Mouse (Mus musculus) cerebellum, postnatal 25 days (tissue): ENCODE measurements at regions not wholly inside any gene's neighbourhood (a gene's known extent, or its start where the extent isn't known, plus 50 kb on each side); places are given as distances from the start of the nearest gene placed in this dataset.
"Not testable (repeated sequence)": the region's sequence is repeated elsewhere in the genome, so short reads cannot be mapped to it uniquely, and the experiment has no call there.

Source experiments
- DNase-seq, 2 experiments: peaks; one replicate each; pipeline ENCODE4 v3.0.0; 2021; ENCODE audit warnings: mixed read lengths in 2 of 2

DNA sequence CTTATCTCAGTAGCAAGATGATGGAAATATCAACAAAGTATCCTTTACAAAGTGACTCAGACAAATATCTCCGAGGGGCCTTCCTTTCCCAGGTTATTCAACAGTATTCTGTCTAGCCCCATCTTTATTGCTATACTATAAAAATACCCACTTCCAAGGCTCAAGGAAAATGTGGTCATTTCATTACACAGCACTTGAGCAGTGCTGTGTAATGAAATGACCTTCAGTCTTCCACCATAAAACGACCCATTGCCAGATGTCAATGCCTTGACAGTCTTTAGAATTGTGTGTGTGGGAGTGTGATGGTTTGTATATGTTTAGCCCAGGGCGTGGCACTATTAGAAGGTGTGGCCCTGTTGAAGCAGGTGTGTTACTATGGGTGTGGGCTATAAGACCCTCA, 124.3 kb upstream of the Teddm2 start:
- DNase-seq: no peak

GRCm38 (mm10) chr1:154027303-154027702, 127.3 kb upstream of the Teddm2 start:
- DNase-seq: no peak

- no peak for DNase-seq
Measured at GRCm38 (mm10) chr1:154029826-154030225, 129.8 kb upstream of the Teddm2 start.

DNA sequence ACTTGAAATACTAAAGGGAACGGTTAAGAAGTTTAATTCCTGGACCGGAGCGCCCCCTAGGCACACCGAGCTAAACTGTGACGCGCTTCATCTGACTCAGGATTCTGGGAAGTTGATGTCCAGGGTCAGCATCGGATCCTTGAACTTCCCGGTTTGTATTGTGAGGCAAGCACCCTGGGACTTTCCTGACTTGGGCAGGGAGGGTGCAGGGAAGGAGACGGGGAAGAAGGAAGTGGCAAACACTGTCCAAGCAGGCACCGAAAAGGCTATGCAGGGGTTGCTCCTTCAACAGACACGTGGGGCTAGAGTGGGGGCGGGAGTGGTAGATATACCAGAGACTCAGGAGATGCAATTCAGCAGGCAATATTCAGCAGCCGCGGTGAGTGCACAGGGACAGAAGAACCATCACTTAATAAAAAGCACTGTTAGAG, 132.7 kb upstream of the Teddm2 start:
- peak; percentile 30 to 65 for DNase-seq

DNA sequence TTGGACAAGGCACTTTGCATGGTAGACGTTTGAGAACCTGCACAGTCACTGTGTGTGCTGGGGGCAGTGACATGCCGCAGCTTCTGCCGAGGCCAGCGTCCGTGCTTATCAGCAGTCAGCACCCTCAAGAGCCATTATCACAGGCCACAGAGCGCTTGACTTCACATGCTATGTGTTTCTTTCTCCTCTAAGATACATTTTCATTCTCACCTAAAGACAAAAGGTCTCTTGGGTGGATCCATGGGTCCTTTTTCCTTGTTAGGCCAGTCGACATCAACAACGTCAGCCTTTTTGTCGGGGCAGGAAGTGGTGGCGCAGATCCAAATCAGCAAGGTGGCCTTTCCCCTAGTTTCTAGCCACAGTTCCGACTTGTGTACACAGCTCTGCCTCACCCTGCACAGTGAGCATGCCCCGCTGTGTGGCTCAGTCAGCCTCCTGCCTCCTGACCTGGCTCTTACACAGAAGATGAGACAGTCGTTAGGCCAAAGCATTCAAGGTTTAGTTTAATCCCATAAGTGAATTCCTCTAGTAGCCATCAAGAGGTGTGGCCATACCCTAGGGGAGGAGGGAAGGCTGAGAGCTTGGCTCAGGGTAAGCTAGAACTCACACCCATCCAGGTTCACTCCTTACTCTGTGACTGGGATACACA, 134.1 kb upstream of the Teddm2 start:
- peak in 1 of 2 experiments; percentile 11 for DNase-seq

- DNase-seq: no peak
Measured at GRCm38 (mm10) chr1:154036729-154037270, 136.8 kb upstream of the Teddm2 start.

- DNase-seq: no peak
Measured at GRCm38 (mm10) chr1:154038241-154038640, 138.2 kb upstream of the Teddm2 start.

DNA sequence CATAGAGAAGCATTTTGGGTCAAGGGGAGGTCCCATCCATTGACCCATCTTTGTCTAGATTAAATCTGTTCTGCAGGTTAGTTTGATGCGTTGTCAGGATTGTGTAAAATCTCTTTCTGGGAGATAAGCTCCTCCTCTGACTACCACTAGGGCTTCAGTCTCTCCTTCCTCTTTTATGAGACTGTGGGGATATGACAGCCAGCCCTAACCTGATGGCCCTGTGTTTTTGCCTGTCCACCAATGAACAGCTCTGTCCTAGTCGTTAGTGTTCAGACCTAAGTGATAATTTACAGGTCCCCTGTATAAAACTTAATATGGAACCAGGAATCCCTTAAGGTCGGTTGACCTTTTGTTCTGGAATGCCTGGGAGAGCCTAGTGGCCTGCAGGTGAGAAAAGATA, 140.9 kb upstream of the Teddm2 start:
- no peak for DNase-seq

- no peak for DNase-seq
Measured at GRCm38 (mm10) chr1:154042956-154043355, 142.9 kb upstream of the Teddm2 start.

- peak in 1 of 2 experiments; percentile 11 for DNase-seq
Measured at GRCm38 (mm10) chr1:154044712-154045111, 144.7 kb upstream of the Teddm2 start.

- DNase-seq: no peak
Measured at GRCm38 (mm10) chr1:154045951-154046350, 145.9 kb upstream of the Teddm2 start.

GRCm38 (mm10) chr1:154053641-154054040, 147.3 kb upstream of the Zfp648 start:
- DNase-seq: no peak

DNA sequence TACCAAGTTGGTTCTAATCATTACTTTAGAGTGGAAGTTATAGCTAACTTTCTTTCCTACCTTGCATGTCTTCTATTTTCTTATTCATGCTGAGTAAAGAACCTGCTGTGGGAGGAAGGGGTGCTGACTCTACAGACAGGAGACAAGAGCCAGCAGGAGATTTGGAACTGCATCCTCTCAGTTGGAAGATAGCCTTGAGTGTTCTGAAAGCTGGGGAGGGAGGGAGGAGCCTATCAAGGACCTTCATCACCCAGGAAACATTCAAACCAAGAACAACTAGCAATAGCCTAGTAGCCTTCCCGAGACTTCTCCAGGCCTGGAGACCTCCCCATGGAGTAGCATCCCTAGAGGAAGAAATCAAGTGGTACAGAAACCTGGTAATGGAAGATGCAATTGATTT, 146.1 kb upstream of the Zfp648 start:
- DNase-seq: no peak

GRCm38 (mm10) chr1:154061397-154061796, 139.6 kb upstream of the Zfp648 start:
- not testable (repeated sequence) for DNase-seq

DNA sequence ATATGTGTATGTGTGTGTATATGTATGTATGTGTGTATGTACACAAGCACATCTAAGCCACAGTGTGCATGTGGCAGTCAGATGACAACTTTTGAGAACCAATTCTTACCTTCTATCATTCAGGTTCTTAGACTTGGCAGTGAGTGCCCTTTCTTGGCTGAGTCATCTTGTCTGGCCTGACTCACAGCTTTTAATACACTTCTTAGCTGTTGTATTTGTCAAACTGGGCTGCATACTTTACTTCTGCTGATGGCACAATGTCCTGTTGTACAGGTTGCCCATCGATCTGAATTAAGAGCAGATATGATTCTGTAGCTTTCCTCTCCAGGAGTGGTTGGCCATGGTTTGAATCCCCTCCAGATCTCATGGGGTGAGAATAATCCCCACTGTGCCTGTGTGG, 139.1 kb upstream of the Zfp648 start:
- no peak for DNase-seq

- DNase-seq: no peak
Measured at GRCm38 (mm10) chr1:154062666-154063065, 138.3 kb upstream of the Zfp648 start.

DNA sequence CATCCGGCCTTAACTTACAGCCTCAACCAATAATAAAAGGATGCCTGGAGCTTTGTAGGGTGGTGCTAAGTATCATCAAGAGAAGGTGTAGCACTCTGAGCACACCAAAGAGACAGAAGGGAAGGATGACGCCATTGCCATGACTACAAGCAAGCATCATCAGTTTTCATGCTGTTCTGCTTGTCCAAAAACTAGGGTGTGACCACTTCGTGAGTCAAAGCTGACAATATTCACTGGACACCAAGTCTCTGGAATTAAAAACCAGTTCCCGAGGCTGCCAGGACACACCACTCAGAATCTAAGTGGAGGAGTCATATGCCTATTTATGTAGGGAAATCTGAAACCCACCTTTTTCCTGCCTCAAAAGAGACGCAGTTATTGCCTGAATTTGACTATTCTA, 136.4 kb upstream of the Zfp648 start:
- DNase-seq: no peak

DNA sequence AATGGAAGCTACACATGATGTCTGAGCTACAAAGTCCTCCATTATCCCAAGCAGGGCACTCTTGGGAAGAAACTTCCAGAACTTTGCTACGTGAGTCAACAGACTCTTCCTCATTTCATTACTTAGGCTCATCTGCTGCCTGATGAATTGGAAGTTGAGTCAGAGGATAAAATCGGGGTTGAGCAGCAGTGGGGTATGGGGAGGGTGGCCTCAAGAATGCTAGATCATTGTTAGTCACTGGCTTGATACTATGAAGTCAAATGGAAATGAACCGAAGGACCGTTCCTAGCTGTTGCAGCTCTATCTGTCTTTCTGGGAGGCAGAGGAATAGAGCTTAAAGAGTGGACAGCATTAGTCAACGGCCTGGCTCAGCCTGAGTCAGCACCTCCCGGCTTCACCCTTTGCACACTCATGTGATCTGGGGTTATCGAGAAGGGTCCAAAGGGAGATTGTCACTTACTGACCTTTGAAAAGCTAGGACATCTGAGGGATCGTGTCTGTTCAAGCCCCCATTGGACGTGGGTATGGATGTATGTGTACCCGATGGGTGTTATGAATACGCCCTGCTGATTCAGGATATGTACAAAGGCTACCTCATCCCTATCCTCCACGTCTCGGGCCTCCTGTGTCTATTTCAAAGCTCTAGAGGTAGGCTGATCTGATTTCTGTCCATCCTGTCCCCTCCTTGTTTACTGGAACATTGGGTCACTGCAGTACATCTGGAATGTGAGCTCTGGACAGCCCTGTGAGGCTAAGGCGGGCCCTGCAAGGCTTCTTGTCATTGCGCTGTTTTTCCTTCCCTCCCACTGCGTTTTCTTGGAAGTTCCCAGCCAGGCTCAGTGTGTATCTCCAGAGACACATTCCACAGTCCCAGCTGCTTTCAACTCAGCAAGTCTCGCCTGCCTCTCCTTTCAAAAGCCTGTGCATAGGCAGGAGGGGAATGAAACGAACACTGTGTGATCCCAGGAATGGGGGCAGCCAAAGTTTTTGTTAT, 135.4 kb upstream of the Zfp648 start:
- no peak for DNase-seq

DNA sequence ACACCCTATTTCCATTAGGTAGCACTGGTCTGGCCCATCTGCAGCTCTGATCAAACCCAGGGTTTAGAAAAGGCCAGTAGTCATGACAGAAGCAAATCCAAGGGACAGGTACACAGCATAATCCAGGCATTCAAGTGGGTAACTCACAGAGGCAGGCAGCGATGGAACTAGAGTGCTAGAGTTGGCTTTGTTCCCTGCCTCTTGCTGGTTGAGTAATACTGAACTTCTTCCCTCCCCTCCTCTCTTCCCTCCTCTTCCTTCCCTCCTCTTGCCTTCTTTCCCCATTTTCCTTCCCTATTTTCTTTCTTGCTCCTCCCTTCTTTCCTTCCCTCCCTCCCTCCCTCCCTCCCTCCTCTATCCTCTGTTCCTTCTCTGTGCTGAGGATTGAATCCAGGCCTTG, 133.1 kb upstream of the Zfp648 start:
- DNase-seq: no peak

GRCm38 (mm10) chr1:154074270-154074669, 126.7 kb upstream of the Zfp648 start:
- no peak for DNase-seq

DNA sequence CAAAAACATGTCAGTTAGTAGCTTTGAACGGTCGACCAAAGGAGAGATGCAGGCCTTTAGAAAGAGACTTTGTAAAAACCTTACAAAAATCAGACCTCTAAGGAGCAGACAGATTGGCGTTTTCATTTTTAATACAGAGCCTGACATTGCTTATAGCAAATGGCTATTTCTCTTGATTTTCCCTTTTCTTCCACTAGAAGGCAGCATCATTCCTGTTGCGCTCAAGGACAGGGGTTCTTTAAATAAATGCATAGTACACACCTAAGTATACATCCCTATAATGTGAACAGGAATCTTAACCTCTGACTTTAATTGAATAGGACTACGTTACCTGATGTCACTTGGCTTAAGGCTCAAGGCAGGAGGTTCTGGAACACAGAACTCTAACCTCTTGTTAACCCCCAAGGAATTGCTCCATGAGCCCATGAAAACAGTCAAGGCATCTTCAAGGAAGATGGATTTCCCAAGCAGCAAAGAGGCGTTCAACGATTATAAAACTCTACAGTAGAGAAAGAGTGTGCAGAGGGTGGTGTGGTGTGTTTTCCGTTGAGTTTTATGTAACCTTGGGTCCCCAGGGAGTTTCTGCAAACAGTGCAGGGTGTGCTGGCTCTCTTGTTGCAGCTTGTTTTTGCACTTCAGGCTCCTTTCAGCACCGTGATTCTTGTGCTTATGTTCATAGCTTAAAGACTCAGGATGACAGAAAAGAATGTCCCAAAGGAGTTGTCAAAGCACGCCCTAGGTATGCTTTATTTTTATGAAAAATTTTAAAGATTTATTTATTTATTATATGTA, 124.1 kb upstream of the Zfp648 start:
- no peak for DNase-seq

- DNase-seq: no peak
Measured at GRCm38 (mm10) chr1:154080505-154081380, 120.2 kb upstream of the Zfp648 start.
